Mouse (Mus musculus): Measurements from ENCODE around the gene Trdmt1. TPM values are rescaled to one million over a fixed set of nuclear protein-coding genes. Genes with fewer than 3 reads are reported as not detected.

Trdmt1 gene
- total RNA-seq, 1 experiment from 2014 or later = 15.0 TPM

Other genes with a start within 250 kb of the Trdmt1 start
- gene Cubn, start 52.9 kb downstream of the Trdmt1 start, total RNA-seq (2017) = not detected in 3 replicates
- gene Vim, start 29.3 kb upstream of the Trdmt1 start, total RNA-seq (2017) = 1,067 to 1,239 TPM (median 1,097 TPM) in 3 replicates
- 2.9 to 11.8 TPM (median 5.1 TPM) in 3 replicates for gene St8sia6, start 249.4 kb upstream of the Trdmt1 start, total RNA-seq (2017)